Mouse (Mus musculus): ENCODE measurements around the gene Bod1. TPM values are rescaled to one million over a fixed set of nuclear protein-coding genes. Genes with fewer than 3 reads are reported as not detected.

Gene Bod1
- total RNA-seq (2015) (16.2 and 17.8 TPM in 2 replicates), total RNA-seq (2017) (16.4 and 19.2 TPM in 2 replicates)

DNA sequence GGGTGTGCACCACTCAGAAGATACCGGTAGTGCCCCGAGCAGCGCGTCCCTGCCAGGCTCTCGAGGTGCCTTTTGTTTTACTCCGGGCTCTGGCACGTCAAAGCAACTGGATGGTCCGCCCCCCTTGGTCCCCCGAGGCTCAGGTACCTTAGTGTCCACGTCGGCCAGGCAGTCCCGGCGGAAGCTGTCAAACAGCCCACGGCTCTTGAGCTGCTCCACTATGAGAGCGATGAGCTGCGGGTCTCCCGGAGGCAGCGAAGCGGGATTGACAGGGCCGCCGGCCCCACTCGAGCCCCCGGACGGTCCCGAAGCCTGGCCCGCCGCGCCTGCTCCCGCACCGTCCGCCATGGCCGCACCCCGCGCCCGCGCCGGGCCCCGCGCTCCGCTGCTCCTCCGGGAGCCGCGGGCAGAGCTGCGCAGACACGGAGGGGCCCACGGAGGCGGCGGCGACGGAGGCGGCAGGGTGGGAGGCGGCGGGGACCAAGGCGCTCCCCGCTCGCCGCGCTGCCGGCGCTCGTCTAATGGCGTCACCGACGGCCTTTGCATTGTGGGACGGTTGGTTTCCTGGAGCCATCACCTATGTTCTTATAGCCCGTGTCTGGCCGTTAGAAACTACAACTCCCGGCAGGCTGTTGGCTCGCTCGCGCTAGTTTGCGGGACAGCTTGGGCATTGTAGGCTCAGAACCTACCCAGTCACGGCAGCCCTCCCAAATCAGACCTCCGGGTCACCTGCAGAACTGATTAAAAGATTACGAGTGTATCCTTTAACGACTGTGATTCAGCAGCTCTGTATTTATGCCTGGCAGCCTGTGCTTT, at the start of gene Bod1:
TSS of gene Bod1 (minus strand) at position 532 of the 816 bp plus-strand sequence.
- ATAC-seq (replicated peaks; ENCODE audit: poor library complexity): peak; percentile 92

DNA sequence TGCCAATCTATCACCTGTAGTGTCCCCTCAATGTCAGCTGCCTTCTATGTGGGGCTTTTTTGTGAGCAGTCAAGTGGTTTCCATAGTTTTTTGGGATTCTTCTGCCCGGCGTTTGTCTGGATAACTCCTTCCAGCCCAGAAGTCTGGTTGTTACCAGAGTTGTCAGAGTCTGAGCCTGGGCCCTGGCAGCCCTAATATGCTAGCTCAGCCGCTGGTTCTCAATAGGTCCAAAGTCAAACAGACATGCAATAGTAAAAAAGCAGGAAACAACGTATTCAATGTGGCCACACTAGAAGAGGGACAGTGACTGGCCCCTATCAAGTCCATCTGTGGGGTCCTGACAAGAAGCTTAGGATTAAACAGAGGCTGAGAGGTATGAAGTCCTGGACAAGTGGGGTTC, 47.4 kb upstream of the Bod1 start:
- no peak for ATAC-seq (replicated peaks; ENCODE audit: poor library complexity)

GRCm38 (mm10) chr11:31717926-31718735, 46.4 kb upstream of the Bod1 start:
- peak; percentile 41; the same call in 1 of the 2 replicates for ATAC-seq (replicated peaks; ENCODE audit: poor library complexity)

GRCm38 (mm10) chr11:31713641-31714121, 42.0 kb upstream of the Bod1 start:
- ATAC-seq (replicated peaks; ENCODE audit: poor library complexity): 0 out of 2 replicates have a peak, but pooled peaks have one; percentile 16

- peak; percentile 36; the same call in 1 of the 2 replicates for ATAC-seq (replicated peaks; ENCODE audit: poor library complexity)
These were observed 41.4 kb upstream of the Bod1 start for GRCm38 (mm10) chr11:31713116-31713515.

- ATAC-seq (replicated peaks; ENCODE audit: poor library complexity): peak; percentile 44; the same call in 1 of the 2 replicates
These were observed 36.1 kb upstream of the Bod1 start for GRCm38 (mm10) chr11:31707771-31708170.

GRCm38 (mm10) chr11:31703173-31703572, 31.5 kb upstream of the Bod1 start:
- ATAC-seq (replicated peaks; ENCODE audit: poor library complexity): no peak

DNA sequence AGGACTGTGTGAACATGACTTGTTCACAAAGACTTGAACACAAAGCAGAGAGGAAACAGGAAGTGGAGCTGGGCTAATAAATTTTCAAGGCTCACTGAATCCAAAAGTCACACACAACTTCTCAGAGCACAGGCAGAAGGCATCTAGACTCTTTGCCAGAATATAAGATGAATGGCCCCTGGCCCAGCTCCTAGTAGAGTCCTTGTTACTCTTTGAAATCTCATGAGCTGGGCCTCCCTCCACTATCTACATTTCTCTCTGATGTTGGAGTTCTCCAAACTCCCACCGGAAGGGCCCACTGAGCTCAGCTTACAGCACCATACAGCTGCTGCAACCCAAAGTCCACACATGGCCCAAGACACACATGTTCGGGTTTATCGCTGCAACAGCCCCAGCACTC, 30.2 kb upstream of the Bod1 start:
- no peak for ATAC-seq (replicated peaks; ENCODE audit: poor library complexity)

- no peak for ATAC-seq (replicated peaks; ENCODE audit: poor library complexity)
These were observed 27.8 kb upstream of the Bod1 start for GRCm38 (mm10) chr11:31699502-31699901.

DNA sequence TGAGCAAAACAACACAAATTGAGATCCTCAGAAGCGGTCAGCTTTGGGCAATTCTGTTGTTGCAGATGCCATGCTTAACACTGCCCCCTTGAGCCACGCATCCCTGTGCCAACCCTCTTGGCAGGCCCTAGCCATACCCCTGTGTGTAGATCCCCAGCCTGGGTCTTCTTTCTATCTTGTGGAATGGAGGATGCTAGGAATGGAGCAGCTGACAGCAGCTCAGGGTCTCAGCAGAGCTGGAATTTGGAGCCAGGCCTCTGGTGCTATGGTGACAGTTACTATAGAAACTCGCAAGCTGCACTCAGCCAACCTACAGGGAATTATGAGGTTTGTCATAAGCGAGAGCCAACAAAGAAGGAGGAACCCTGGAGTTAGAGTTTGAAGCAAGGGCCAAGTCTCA, 23.1 kb upstream of the Bod1 start:
- no peak for ATAC-seq (replicated peaks; ENCODE audit: poor library complexity)

GRCm38 (mm10) chr11:31694109-31694508, 22.4 kb upstream of the Bod1 start:
- ATAC-seq (replicated peaks; ENCODE audit: poor library complexity): peak; percentile 57

GRCm38 (mm10) chr11:31693322-31693721, 21.6 kb upstream of the Bod1 start:
- no peak for ATAC-seq (replicated peaks; ENCODE audit: poor library complexity)

GRCm38 (mm10) chr11:31688956-31689355, 17.3 kb upstream of the Bod1 start:
- no peak for ATAC-seq (replicated peaks; ENCODE audit: poor library complexity)

- no peak for ATAC-seq (replicated peaks; ENCODE audit: poor library complexity)
These were observed 13.4 kb upstream of the Bod1 start for GRCm38 (mm10) chr11:31684913-31685567.

DNA sequence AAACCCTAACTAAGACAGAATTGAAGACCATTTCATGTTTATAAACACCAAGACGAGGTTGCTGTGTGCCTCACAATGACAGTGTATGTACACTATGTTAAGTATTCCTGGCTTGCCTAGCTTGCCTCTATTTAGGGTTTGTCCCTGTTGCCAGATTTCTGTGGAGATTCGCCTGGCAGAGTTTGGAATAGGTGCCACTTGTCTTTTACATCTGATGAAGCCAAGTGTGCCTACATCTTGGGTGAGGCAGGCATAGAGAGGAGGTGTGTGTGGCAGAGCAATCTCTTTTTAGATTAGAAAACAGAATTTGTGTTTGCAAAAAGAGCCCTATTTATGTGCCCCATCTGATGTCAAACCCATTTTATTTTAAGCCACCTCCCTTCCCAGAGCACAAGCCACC, 12.4 kb upstream of the Bod1 start:
- ATAC-seq (replicated peaks; ENCODE audit: poor library complexity): no peak

GRCm38 (mm10) chr11:31679840-31680381, 8.2 kb upstream of the Bod1 start:
- no peak for ATAC-seq (replicated peaks; ENCODE audit: poor library complexity)

DNA sequence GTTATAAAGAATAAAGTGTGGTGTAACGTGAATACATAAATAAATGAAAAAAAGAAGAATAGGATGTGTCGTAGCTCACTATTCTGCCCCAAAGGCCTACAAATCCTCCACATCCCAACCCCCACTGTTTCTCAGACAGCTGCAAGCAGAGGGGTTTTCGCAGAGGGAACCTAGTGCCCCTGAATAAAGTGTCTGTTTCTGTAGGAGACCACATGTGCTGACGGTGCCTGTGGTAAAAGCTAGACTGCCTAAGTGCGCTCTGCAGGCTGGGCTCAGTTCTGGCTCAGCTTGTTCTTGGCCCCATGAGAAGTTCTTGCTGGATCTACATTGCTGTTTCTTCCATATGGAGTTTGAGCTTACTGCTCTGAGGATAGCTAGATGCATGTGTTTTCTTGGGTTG, 5.6 kb upstream of the Bod1 start:
- ATAC-seq (replicated peaks; ENCODE audit: poor library complexity): no peak

DNA sequence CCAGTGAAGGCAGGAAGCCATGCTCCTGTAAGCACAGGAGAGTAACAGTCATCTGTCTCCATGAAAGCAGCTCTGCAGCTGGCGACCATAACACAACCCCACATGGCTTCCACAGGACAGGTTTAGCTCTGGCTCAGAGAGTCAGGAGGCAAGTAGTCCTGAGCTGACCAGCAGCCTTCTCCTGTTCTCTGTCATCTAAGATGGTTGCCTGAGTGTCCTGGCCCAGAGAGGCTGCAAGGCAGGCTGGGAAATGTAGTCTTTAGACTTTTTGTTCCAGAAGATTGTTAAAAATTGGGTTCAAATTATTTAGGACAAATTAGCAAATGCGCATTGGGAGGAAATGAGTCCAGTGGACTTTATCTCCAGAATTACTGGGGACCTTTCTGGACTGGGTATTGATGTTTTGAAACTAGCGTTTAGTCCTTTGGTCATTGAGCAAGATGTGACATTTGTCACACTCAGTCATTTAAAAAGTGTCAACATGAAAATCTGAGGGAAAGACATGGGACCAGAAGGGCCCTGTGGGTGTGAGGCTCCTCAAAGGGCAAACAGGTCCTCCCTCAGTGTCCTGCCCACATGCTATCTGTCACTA, 5.1 kb upstream of the Bod1 start:
- no peak for ATAC-seq (replicated peaks; ENCODE audit: poor library complexity)

- ATAC-seq (replicated peaks; ENCODE audit: poor library complexity): peak; percentile 45
These were observed 3.7 kb upstream of the Bod1 start for GRCm38 (mm10) chr11:31675430-31675829.

DNA sequence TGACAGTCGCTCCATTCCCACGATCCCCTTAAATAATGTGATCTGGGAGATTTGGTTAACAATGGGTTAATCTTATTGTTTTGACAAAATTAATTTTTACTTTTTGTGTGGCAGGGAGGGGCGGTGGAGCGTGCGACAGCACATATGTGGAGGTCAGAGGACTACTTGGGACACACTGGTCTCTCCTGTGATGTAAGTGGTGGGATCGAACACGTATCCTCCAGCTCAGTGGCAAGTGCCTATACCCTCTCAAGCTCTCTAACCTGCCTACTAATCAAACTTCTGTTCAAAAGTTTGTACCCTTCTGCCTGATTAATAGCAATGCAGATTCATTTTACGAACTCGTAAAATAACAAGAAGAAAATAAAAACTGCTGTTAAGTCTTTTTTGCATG, 482 bp upstream of the Bod1 start:
- no peak; the same call in 1 of the 2 replicates for ATAC-seq (replicated peaks; ENCODE audit: poor library complexity)
